Mouse (Mus musculus) megakaryocyte, adult 5-6 weeks (primary cell): ENCODE measurements around the gene Vipr1. TPM values are rescaled to one million over a fixed set of nuclear protein-coding genes. Genes with fewer than 3 reads are reported as not detected.

Source experiments
- ATAC-seq: 2 replicates; pipeline ENCODE4 v1.8.0; 2016; ENCODE audit warnings: mild to moderate bottlenecking, inconsistent platforms; ENCODE audit not compliant: poor library complexity, severe bottlenecking
- total RNA-seq, 2 experiments: library from RNA; stranded (forward) in 1 of 2; stranded (reverse) in 1 of 2; fragments of 153-499, 151-499 nt in 1 of 2; fragments of 221-1000, 200-1000 nt in 1 of 2; gene quantifications; 2 replicates each; pipeline versions ENCODE4 v1.2.3 to v1.2.4; 2015 to 2017

Vipr1 gene
- total RNA-seq, 2 experiments from 2014 or later, result 0.18 to 0.55 TPM

DNA sequence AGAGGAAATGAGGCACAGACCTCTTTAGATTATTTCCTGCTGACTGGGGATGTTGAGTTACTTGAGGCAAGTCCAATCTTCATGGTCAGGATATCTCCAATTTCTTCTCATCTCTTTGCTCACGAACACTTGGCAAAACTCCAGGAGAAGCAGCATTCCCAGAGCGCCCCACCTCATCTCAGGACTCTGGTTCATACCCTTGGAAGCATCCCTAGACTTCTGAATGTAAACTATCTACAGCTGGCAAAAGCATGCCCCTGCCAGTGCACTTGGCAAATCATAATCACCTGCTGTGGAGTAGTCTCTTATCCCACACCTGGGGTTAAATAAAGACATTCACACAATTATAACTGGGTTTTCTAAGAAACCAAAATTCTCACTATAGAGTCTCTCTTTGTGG is 74.5 kb downstream of the Vipr1 start:
- no peak for ATAC-seq

DNA sequence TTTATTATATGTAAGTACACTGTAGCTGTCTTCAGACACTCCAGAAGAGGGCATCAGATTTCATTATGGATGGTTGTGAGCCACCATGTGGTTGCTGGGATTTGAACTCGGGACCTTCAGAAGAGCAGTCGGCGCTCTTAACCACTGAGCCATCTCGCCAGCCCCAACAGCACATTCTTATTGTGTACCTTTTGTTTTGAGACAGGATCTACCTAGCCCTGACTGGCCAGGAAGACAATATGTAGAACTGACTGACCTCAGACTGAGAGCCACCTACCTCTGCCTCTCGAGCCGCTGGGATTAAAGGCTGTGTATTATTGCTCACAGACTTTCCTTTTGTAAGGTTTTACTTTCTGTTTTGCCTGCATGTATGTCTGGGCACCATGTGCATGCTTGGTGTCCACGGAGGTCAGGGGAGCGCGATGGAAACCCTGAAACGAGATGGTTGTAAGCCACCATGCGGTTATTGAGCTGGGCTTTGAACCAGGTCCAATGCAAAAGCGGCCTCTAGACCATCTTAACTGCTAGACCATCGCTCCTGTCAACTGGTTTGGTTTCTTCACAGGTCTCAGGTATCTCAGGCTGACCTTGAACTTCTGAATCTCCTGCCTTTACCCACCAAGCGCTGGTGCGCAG is 75.7 kb downstream of the Vipr1 start:
- ATAC-seq, result peak; percentile 20

DNA sequence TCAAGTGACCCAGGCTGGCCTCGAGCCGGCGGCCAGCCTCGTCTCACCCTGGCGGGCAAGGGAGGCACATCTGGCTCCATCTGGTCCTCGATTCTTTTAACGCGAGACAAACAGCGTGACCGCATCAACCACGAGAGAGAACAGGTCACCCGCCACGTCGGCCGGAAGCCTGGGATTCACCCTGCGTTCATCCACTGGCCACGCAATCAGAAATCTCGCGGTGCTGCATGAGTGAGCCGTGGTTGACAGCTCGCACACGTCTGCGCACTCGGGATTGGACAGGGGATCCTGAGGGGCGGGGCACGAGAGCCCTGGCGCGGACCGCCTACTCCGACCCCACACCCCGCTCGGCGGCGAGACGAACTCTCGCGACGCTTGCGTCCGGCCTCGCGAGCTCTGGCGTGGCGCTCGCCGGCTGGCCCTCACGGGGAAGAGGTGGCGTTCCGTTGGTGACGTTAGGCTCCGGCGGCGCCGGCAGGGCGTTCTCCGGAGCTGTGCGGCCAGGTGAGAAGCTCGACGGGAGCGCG is 76.3 kb downstream of the Vipr1 start, which contains the start of gene Nktr:
Gene Nktr (plus strand): TSS at position 378 of the 527 bp plus-strand sequence.
- peak; percentile 92 for ATAC-seq

DNA sequence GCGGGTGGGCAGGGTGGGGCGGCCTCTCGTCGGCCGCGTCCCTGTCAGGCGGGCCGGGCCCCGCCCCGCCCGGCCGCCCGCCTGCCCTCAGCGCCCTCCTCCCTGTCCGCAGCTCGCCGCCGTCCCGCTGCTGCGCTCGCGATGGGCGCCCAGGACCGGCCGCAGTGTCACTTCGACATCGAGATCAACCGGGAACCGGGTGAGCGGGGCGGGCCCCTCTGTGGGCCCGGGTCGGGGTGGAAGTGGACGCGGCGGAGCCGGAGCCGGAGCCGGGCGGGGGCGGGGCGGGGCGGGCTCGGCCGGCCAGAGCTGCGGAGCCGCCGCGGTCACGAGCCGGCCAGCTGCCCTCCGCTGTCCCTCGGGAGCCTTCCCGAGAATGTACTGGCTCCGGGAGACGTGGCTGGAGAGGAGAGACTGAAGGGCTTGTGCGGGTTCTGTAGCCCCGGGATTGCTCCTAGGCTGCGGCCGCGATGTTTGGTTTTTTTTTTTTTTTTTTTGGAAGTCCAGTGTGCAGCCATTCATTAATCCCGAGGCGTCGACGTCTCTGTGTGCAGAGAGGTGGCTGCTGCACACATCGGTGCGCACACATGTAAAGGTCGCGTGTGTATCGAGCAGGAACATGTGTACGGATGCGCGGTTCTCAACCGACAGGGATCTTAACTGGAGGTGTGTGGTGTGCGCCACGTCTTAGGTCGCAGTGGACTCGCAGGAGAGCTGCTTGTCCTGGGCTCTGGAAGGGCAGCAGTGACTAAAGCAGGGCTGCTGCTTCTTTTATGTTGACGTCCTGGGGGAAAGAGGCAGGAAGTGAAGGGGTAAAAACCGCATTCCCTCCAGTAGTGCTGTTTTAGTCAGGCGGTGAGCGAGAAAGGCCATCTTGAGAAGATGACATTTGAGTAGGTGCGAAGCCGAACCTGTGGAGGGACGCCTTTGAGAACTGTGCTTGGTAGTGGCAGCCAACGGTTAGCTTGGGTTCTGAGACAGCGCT is 77.1 kb downstream of the Vipr1 start:
- ATAC-seq, result peak; percentile 34

Other genes with a start within 250 kb of the Vipr1 start
- not detected in 2 replicates for gene Cck, start 147.0 kb upstream of the Vipr1 start, total RNA-seq (2015)
- gene Cck, start 147.0 kb upstream of the Vipr1 start, total RNA-seq (2017), result not detected in 2 replicates
- not detected in 2 replicates for gene Lyzl4, start 620 bp upstream of the Vipr1 start, total RNA-seq (2015)
- not detected in 2 replicates for gene Lyzl4, start 620 bp upstream of the Vipr1 start, total RNA-seq (2017)
- gene Sec22c, start 62.8 kb downstream of the Vipr1 start, total RNA-seq (2015), result 5.9 and 8.6 TPM in 2 replicates
- 4.4 and 5.2 TPM in 2 replicates for gene Sec22c, start 62.8 kb downstream of the Vipr1 start, total RNA-seq (2017)
- gene Ss18l2, start 67.6 kb downstream of the Vipr1 start, total RNA-seq (2015), result 36.2 and 39.1 TPM in 2 replicates
- gene Ss18l2, start 67.6 kb downstream of the Vipr1 start, total RNA-seq (2017), result 29.8 and 35.7 TPM in 2 replicates
- 72.1 and 87.3 TPM in 2 replicates for gene Nktr, start 76.5 kb downstream of the Vipr1 start, total RNA-seq (2015)
- 69.6 and 110 TPM in 2 replicates for gene Nktr, start 76.5 kb downstream of the Vipr1 start, total RNA-seq (2017)
- not detected in 2 replicates for gene Zfp651, start 116.6 kb downstream of the Vipr1 start, total RNA-seq (2015)
- not detected in 2 replicates for gene Zfp651, start 116.6 kb downstream of the Vipr1 start, total RNA-seq (2017)
- gene Klhl40, start 134.9 kb downstream of the Vipr1 start, total RNA-seq (2015), result not detected in 2 replicates
- not detected in 2 replicates for gene Klhl40, start 134.9 kb downstream of the Vipr1 start, total RNA-seq (2017)
- gene Hhatl, start 149.8 kb downstream of the Vipr1 start, total RNA-seq (2015), result not detected in 2 replicates
- gene Hhatl, start 149.8 kb downstream of the Vipr1 start, total RNA-seq (2017), result not detected in 2 replicates
- gene Ccdc13, start 196.7 kb downstream of the Vipr1 start, total RNA-seq (2015), result not detected in 2 replicates
- not detected in 2 replicates for gene Ccdc13, start 196.7 kb downstream of the Vipr1 start, total RNA-seq (2017)
- 64.0 and 80.3 TPM in 2 replicates for gene Higd1a, start 215.6 kb downstream of the Vipr1 start, total RNA-seq (2015)
- 9.5 and 13.5 TPM in 2 replicates for gene Higd1a, start 215.6 kb downstream of the Vipr1 start, total RNA-seq (2017)